Mouse (Mus musculus) liver, embryonic 16.5 days (tissue): ENCODE data around the gene Zbtb40. TPM values are rescaled to one million over a fixed set of nuclear protein-coding genes. Genes with fewer than 3 reads are reported as not detected.
A peak's percentile ranks its signal among the peaks of the same experiment; 100 is the strongest.

Experiments used
- ATAC-seq: fragments of 200-750 bp; cut with Nextera tagmentation; 2 replicates; pipeline ENCODE4 v1.8.0; 2017; ENCODE audit warnings: low read depth, mild to moderate bottlenecking, moderate number of reproducible peaks, moderate library complexity
- H3K27ac ChIP-seq: fragments of 300-500 bp; sonication (generic); 2 replicates; pipeline ENCODE4 v1.5.1; 2014; ENCODE audit warnings: mild to moderate bottlenecking, low read length
- H3K27me3 ChIP-seq: fragments of 300-500 bp; sonication (generic); 2 replicates; pipeline ENCODE4 v1.6.1; 2014; ENCODE audit warnings: low read depth, low read length, mixed read lengths; ENCODE audit not compliant: control insufficient read depth, insufficient read depth
- H3K36me3 ChIP-seq: fragments of 300-500 bp; sonication (generic); 2 replicates; pipeline ENCODE4 v1.6.1; 2014; ENCODE audit warnings: mild to moderate bottlenecking; ENCODE audit not compliant: control insufficient read depth, insufficient read depth
- H3K4me1 ChIP-seq: fragments of 300-500 bp; sonication (generic); 2 replicates; pipeline ENCODE4 v1.6.1; 2014; ENCODE audit warnings: low read depth, low read length, mixed read lengths; ENCODE audit not compliant: control insufficient read depth
- H3K4me2 ChIP-seq: fragments of 300-500 bp; sonication (generic); 2 replicates; pipeline ENCODE4 v1.6.1; 2014; ENCODE audit warnings: low read depth, low read length, mixed read lengths
- H3K4me3 ChIP-seq: fragments of 300-500 bp; sonication (generic); 2 replicates; pipeline ENCODE4 v1.5.1; 2014; ENCODE audit warnings: low read depth, mild to moderate bottlenecking, low read length
- H3K9ac ChIP-seq: fragments of 300-500 bp; sonication (generic); 2 replicates; pipeline ENCODE4 v1.6.1; 2014; ENCODE audit warnings: low read depth, low read length
- H3K9me3 ChIP-seq: fragments of 300-500 bp; sonication (generic); replicated peaks from 2 replicates; pipeline ENCODE4 v1.6.1; 2016; ENCODE audit warnings: low read length; ENCODE audit not compliant: control insufficient read depth
- WGBS: fragments of 180-500 bp; shearing (Covaris S2); extraction: QIAGEN DNeasy Blood & Tissue Kit; methylation state at CpG from one replicate; pipeline ENCODE4 v1.1.7; 2014; ENCODE audit not compliant: insufficient replicate concordance; 5-methylcytosine and 5-hydroxymethylcytosine counted together
- polyA plus RNA-seq: library from polyadenylated mRNA; unstranded; fragments of >200 nt; fragmentation: Nextera tagmentation; extraction: Ambion mirVana; gene quantifications from 2 replicates; pipeline ENCODE4 v1.2.1, GENCODE M21; 2015

The Zbtb40 gene
- polyA plus RNA-seq, 1 experiment from 2014 or later = 1.6 TPM

GRCm38 (mm10) chr4:137025570-137025969 is 23.0 kb downstream of the Zbtb40 start:
- no peaks in the 10 kb centered on the region for H3K27me3 ChIP-seq
- peaks cover 18% of the 10 kb centered on the region for H3K4me1 ChIP-seq
- peak; percentile 52; the same call in 1 of the 2 replicates for ATAC-seq
- no peak overlapping the region for H3K4me2 ChIP-seq
- no peak overlapping the region for H3K4me3 ChIP-seq
- H3K9ac ChIP-seq = no peak overlapping the region
- no peaks in the 10 kb centered on the region for H3K36me3 ChIP-seq
- 28% methylated on average over 6 of the region's 6 CpGs for WGBS
- no peak overlapping the region for H3K27ac ChIP-seq
- no peaks in the 10 kb centered on the region for H3K9me3 ChIP-seq

GRCm38 (mm10) chr4:137025133-137025532 is 23.5 kb downstream of the Zbtb40 start:
- Histone ChIP-seq H3K27me3 (no peaks in the 10 kb centered on the region), H3K27ac (no peak overlapping the region), H3K36me3 (no peaks in the 10 kb centered on the region), H3K4me1 (peaks cover 18% of the 10 kb centered on the region), H3K9ac (no peak overlapping the region), H3K9me3 (no peaks in the 10 kb centered on the region), H3K4me3 (no peak overlapping the region), H3K4me2 (no peak overlapping the region)
- 30% methylated on average over 2 of the region's 2 CpGs for WGBS
- ATAC-seq = 0 out of 2 replicates have a peak, but pooled peaks have one; percentile 49

- H3K27me3 ChIP-seq = no peaks in the 10 kb centered on the region
- WGBS = 63% methylated on average over 3 of the region's 3 CpGs
- H3K4me3 ChIP-seq = no peak overlapping the region
- H3K4me2 ChIP-seq = no peak overlapping the region
- H3K9me3 ChIP-seq = no peaks in the 10 kb centered on the region
- H3K27ac ChIP-seq = no peak overlapping the region
- H3K9ac ChIP-seq = no peak overlapping the region
- ATAC-seq = no peak
- H3K4me1 ChIP-seq = peaks cover 3% of the 10 kb centered on the region; the same call in 1 of the 2 replicates
- H3K36me3 ChIP-seq = peaks cover 2% of the 10 kb centered on the region; the same call in 1 of the 2 replicates
These were observed 28.5 kb downstream of the Zbtb40 start for GRCm38 (mm10) chr4:137020065-137020464.

- Histone ChIP-seq H3K36me3 (peaks cover 2% of the 10 kb centered on the region; the same call in 1 of the 2 replicates), H3K4me1 (no peaks in the 10 kb centered on the region), H3K4me3 (no peak overlapping the region), H3K9me3 (no peaks in the 10 kb centered on the region), H3K4me2 (no peak overlapping the region), H3K27me3 (no peaks in the 10 kb centered on the region), H3K27ac (no peak overlapping the region), H3K9ac (no peak overlapping the region)
- 75% methylated on average over 8 of the region's 8 CpGs for WGBS
- ATAC-seq = no peak
These were observed 32.7 kb downstream of the Zbtb40 start for GRCm38 (mm10) chr4:137015934-137016333.

- Histone ChIP-seq H3K4me1 (no peaks in the 10 kb centered on the region), H3K9me3 (no peaks in the 10 kb centered on the region), H3K4me2 (no peak overlapping the region), H3K27me3 (no peaks in the 10 kb centered on the region), H3K27ac (no peak overlapping the region), H3K9ac (no peak overlapping the region), H3K36me3 (peaks cover 2% of the 10 kb centered on the region; the same call in 1 of the 2 replicates), H3K4me3 (no peak overlapping the region)
- no peak for ATAC-seq
- WGBS = 53% methylated on average over 6 of the region's 6 CpGs
These were observed 33.1 kb downstream of the Zbtb40 start for GRCm38 (mm10) chr4:137015476-137015856.

- Histone ChIP-seq H3K4me3 (no peak overlapping the region), H3K4me2 (no peak overlapping the region), H3K27me3 (no peaks in the 10 kb centered on the region), H3K27ac (no peak overlapping the region), H3K4me1 (no peaks in the 10 kb centered on the region), H3K9me3 (no peaks in the 10 kb centered on the region), H3K36me3 (peaks cover 2% of the 10 kb centered on the region; the same call in 1 of the 2 replicates), H3K9ac (no peak overlapping the region)
- WGBS = 76% methylated on average over 18 of the region's 18 CpGs
- no peak for ATAC-seq
These were observed 33.7 kb downstream of the Zbtb40 start for GRCm38 (mm10) chr4:137014654-137015475.

GRCm38 (mm10) chr4:137014124-137014523 is 34.5 kb downstream of the Zbtb40 start:
- Histone ChIP-seq H3K27me3 (no peaks in the 10 kb centered on the region), H3K27ac (no peak overlapping the region), H3K4me2 (no peak overlapping the region), H3K4me3 (no peak overlapping the region), H3K9ac (no peak overlapping the region), H3K4me1 (no peaks in the 10 kb centered on the region), H3K36me3 (peaks cover 2% of the 10 kb centered on the region; the same call in 1 of the 2 replicates), H3K9me3 (no peaks in the 10 kb centered on the region)
- 82% methylated on average over 8 of the region's 8 CpGs for WGBS
- ATAC-seq = no peak

GRCm38 (mm10) chr4:137006966-137007365 is 41.6 kb downstream of the Zbtb40 start:
- Histone ChIP-seq H3K4me1 (no peaks in the 10 kb centered on the region), H3K4me2 (no peak overlapping the region), H3K9me3 (no peaks in the 10 kb centered on the region), H3K4me3 (no peak overlapping the region), H3K27me3 (no peaks in the 10 kb centered on the region), H3K27ac (no peak overlapping the region), H3K36me3 (no peaks in the 10 kb centered on the region), H3K9ac (no peak overlapping the region)
- no peak for ATAC-seq
- 83% methylated on average over 8 of the region's 8 CpGs for WGBS

- Histone ChIP-seq H3K36me3 (no peaks in the 10 kb centered on the region), H3K27me3 (no peaks in the 10 kb centered on the region), H3K4me2 (no peak overlapping the region), H3K9ac (no peak overlapping the region), H3K4me1 (no peaks in the 10 kb centered on the region), H3K4me3 (no peak overlapping the region), H3K9me3 (no peaks in the 10 kb centered on the region), H3K27ac (no peak overlapping the region)
- ATAC-seq = no peak
- WGBS = 74% methylated on average over 3 of the region's 3 CpGs
These were observed 46.8 kb downstream of the Zbtb40 start for GRCm38 (mm10) chr4:137001825-137002224.
